Mouse (Mus musculus) CD4-positive, CD25-positive, alpha-beta regulatory T cell, adult 4 months (primary cell): ENCODE data around the gene Ramac. TPM values are rescaled to one million over a fixed set of nuclear protein-coding genes. Genes with fewer than 3 reads are reported as not detected.
A peak's percentile ranks its signal among the peaks of the same experiment; 100 is the strongest.

Experiments
- ATAC-seq: one replicate; pipeline ENCODE4 v1.8.0; 2017
- polyA plus RNA-seq, 2 experiments: library from polyadenylated mRNA; unstranded; fragments of 100-300 nt; shearing (Covaris generic); gene quantifications; one replicate each; pipeline ENCODE4 v1.2.1; 2017

Gene Ramac
- 100 to 1,000 TPM; 154 to 162 TPM for polyA plus RNA-seq

DNA sequence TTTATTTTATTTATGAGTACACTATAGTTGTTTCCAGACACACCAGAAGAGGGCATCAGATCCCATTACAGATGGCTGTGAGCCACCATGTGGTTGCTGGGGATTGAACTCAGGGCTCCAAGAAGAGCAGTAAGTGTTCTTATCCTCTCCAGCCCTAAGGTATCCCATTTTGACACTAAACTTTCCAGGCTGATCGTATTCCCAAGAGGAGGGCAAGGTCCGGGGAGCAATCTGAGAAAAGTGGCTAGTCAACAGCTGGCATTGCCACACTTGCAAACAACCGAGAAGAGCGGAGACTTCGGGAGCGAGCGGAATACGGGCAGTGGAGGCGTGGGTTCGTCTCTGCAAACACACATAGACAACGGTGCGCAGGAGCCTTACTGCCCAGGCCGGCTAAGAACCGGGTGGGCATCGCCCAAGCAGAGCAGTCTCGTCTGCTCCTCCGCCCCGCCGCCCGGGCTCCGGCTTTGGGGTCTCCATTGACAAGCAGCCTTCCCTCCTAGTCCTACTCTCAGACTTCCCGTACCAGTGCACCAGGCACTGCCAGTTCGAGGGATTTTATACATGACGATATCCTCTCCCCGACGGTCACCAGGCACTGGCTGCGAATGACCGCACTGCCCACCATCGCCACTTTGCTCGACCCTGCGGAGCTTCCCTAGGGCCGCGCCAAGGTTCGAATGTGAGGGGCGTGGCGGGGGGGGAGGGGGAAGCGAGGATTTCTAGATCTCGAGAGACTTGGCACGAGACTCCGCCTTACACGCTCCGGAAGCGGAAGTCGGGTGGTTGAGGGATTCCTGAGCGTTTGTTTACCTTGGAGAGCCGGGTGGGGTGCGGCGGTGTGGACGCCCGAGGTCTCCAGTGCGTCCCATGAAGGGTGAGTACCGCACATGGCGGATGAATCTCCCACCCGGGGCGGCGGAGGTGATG lies at the start of gene Ramac:
Gene Ramac, plus strand, starts transcription at position 746 of the 930 bp plus-strand sequence.
- peak; percentile 93 for ATAC-seq

DNA sequence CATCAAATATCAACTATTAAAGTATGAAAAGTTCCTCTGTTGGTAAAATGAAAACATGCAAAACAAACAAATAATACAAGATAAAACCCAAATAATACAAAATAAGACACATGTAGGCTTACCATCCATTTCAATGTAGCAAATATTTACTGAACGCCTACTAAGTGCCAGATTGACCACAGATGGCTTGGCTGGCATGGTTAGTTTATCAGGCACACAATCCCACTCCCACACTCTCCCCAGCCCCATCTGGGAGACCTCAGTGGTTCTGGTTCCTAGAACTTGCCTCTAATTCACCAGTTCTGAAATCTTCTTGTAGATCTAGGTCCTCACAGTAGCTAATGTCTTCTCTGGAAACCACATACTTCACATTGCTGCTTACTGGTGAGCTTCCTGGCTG lies 44.1 kb upstream of the Ramac start:
- no peak for ATAC-seq

GRCm38 (mm10) chr7:81719216-81719661 lies 43.5 kb upstream of the Ramac start:
- no peak for ATAC-seq

DNA sequence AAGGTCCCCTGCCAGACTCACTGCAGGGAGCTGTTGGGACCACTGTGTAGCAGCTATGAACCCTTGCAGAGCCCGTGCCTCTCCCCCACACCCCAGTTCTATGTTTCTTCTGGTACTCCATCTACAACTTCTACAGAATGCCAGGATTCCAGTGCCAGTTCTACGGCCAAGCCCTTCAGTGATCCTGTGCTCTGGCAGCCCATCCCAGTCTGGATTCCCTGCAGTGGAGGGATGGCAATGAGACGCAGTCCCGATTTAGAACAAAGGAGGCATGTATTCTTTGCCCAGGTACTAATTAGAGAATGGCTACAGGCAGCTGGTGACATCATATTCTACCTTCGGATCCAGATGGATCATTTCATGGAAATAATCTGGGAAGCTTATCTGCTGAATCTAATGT lies 41.5 kb upstream of the Ramac start:
- no peak for ATAC-seq

DNA sequence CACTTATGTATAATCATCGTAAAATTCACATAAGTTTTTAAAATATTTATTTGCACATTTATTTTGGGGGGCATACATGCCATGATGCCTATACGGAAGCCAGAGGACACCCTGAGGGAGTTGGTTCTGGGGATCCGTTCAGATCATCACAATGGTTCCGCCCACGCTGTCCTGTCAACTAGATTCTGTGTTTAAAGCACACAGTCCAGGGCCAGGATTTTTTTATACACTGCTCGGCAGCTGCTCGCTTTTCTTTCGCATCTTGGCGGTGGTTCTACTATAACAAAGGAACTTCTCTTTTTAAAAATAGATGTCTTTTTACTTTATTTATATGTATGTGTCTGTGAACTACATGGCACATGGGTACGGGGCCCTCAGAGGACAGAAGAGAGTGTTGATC lies 38.9 kb upstream of the Ramac start:
- no peak for ATAC-seq

DNA sequence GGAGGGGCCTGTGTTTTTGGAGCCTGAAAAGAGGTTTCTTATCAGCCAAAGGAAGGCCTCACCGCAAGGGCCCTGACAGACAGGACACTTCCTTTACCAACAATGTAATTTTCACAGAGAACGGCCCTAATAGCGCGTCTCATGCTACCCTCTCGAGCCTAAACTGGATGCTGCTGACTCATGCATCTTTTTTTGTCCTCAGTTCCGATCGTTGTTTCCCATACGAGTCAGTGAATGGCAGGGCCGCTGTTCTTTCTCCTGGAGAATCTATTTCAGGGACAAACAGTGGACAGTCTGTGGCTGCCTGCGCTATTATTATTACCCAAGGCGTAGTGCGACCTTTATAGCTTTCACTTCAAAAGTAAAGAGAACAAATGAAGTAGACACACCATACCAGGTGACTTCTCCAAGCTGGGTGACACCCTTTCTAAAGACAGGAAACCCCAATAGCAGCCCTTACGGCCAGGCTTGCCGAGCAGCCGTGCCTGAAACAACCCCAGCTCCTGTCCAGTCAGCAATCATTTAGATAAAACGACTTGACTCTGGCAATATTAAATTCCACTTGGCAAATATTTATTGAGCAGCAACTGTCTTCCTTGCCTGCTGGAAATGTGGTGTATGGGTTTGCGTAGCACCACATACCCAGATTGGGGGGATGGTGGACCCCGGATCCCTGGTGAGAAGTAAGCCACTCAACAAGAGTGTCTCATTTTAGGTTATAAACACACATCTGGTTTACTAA lies 36.6 kb upstream of the Ramac start:
- no peak for ATAC-seq

DNA sequence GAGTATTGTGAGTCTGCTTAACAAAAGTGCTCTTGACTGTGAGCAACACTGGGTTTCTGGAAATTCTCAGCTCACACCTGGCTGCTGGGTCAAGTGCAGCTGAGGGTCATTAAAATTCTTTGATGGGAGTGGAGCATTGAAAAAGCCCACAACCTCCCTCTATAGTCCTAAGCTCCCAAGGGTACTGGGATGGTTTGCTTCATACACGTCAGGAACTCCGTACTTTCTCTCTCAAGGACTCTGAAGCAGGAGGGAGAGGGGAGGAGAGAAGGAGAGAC lies 36.1 kb upstream of the Ramac start:
- no peak for ATAC-seq

GRCm38 (mm10) chr7:81727716-81728115 lies 35.0 kb upstream of the Ramac start:
- no peak for ATAC-seq

- ATAC-seq, result no peak
Measured at GRCm38 (mm10) chr7:81729787-81730186, 32.9 kb upstream of the Ramac start.

DNA sequence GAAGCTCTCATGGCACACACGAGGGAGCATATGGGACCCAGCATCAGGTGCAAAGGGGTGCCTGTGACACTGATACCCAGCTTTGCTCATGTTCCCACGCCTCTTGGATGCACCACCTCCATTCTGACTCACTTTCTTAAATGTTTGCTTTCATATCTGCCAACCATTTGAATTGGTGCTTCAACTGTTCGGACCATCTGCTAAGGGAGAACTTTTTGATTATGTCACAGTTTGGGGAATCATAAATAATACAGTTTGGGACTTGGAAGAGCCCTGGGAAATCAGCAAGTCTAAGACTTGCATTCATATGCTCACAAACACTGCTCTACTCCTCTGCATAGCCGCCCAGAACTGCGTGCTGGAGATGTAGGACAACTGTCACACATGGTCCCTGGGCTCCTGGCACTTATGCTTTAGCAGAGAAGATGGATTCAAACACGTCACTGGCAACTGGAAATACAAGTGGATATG lies 31.5 kb upstream of the Ramac start:
- no peak for ATAC-seq

DNA sequence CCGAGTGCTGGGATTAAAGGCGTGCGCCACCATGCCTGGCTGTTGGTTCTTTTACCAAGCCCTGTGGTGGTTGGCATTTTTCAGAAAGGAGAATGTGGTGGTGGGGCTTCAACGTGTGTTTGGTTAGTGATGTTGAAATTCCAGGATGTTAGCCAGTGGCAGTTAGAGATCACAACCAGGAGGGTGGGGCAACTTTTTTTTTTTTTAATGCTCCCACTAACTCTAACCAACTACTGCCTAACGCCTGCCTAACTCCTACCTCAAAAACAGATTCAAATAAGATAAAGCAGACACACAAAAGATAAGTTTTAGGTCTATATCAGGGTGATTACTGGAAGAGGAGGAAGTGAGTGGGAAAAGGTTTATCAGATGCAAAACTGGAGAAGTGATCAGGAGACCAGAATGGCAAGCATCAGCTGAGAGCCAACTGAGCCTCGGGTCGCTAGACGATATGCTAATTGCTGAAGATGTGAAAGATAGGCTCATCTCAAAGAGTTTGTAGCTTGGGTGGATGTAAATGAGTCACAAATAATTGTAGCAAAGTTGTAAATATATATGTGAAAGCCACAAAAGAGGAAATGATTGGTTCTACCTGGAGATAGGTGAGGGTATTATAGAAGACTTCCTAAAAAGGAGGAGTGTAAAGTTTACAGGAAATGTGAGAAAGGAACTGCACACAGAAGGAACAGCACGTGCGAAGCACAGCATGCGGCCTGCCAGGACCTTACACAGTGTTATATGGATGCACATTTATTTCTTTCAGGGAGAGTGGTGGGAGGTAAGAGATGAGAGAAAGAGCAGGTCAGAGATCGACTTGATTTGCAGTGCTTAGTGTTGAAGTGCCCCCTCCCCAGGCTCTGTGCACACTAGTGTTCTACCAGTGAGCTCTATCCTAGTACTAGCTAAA lies 30.3 kb upstream of the Ramac start:
- no peak for ATAC-seq

GRCm38 (mm10) chr7:81735300-81736048 lies 27.3 kb upstream of the Ramac start:
- no peak for ATAC-seq

DNA sequence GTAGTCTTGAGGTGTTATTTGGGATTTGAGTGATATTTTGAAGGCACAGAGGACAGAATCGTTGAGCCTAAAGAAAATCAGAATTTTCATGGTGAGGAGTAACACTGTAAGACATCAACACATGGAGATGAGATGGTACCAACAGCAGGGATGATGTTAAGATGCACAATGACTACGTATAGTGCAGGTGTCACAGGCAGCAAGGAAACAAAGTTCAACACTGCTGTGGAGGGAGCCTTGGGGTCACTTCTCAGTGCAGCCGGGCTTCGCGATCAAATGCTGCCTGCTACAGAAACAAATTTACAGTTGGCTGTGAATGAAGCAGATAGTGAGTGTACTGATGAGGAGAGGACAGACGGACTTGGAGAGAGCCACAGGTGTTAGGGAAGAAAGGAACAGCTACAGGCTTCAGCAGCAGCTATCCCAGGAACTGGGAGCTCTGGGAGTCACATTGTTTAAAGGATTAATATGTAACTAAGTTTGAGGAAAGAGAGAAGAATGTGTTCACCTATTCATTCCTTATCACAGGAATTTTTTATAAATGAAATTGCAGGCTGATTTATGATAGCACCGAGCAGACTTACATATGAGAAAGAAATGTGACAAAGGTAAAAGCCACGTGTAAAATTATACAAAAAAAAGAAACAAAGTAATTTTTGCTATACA lies 23.9 kb upstream of the Ramac start:
- ATAC-seq, result no peak

GRCm38 (mm10) chr7:81740010-81740409 lies 22.7 kb upstream of the Ramac start:
- ATAC-seq, result no peak

DNA sequence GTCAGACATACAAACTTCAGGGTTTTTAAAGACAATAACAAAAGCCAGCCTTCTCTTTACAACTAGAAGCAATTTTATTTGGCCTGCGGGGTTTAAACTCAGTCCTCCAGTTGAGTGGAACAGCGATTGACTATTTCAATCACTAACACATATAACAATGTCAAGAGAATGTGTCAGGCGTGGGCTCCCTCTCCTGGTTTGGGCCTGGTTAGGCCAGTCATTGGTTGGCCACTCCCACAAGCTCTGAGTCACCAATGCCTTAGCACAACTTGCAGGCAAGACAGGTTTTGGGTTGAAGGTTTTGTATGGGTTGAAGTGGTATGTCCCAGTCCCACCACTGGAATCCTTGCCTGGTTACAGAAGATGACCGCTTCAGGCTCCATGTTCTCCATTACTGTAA lies 18.6 kb upstream of the Ramac start:
- no peak for ATAC-seq

DNA sequence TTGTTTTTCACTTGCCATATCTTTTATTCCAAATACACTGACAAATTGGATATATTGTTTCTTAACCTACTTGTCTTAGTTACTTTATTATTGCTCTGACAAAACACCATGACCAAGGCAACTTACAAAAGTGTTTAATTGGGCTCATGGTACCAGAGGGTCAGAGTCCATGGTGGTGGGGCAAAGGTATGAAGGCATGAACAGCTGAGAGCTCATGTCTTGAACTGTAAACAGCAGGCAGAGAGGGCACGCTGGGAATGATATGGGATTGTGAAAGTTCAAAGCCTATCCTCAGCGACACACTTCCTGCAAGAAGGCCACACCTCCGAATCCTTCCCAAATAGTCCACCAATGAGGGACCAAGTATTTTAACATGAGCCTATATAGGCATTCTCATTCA lies 14.8 kb upstream of the Ramac start:
- no peak for ATAC-seq

GRCm38 (mm10) chr7:81763110-81763845 lies 553 bp downstream of the Ramac start:
- peak; percentile 56 for ATAC-seq

DNA sequence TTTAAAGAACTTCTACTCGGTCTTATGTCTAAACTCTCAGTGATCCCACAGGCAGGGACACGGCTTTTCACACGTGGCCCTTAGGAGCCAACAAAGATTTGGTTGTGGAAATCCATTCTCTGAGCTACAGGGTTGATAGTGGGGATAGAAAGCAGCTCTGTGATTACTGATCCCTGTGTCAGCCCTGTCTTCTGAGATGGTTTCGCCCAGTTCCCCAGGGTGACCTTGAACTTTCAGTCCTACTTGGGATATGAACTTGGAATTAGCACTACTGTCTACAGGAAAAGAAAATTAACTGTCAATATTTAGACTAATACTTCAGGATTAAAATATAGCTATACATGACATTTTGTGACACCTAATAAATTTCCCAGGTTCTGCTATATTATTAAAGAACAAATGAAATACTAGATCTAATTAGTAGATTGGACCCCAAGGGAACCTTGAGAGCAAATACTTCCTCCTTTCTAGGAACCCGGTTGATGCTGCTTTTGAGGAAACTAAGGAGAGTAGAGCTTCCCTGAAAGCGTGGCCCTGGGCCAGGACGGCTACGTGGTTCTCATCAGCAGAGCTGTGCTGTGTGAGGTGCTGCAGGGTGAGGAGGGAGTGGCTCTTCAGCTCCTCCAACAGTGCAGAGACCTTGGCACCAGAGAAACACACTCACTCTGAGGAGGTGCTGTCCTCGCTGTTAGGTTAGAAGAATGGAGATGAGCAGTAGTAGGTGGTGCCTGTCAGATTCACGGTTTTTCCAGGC lies 10.2 kb downstream of the Ramac start:
- no peak for ATAC-seq

DNA sequence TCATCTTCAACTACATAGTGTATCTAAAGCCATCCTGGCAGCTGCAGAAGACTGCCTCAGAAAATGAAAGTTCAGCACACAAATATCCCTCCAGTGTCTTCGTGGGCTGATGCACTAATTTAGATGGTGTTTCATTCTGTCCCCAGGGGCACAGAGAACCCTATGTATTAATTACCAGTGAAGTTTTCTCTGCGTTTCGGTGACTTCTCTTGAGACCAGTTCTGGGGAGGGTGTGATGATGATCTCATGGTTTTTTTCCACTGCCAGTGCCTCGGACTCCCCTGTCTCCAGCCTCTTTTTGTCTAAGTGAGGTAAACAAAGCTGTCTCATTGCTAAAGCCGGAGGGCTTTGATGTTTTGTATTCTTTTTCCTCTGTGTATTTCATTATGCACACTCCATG lies 12.6 kb downstream of the Ramac start:
- ATAC-seq, result no peak

GRCm38 (mm10) chr7:81777667-81778218 lies 15.0 kb downstream of the Ramac start:
- no peak for ATAC-seq
